Mouse (Mus musculus) hindbrain, postnatal 0 days (tissue): Measurements from ENCODE around the gene Mtf1. TPM values are rescaled to one million over a fixed set of nuclear protein-coding genes. Genes with fewer than 3 reads are reported as not detected.

Source experiments
- ATAC-seq: fragments of 200-750 bp; cut with Nextera tagmentation; 2 replicates; pipeline ENCODE4 v1.8.0; 2017; ENCODE audit warnings: mild to moderate bottlenecking, moderate TSS enrichment, moderate library complexity
- DNase-seq: peaks from one replicate; pipeline ENCODE4 v3.0.0-alpha.2; 2015; ENCODE audit warnings: low spot score
- H3K27ac ChIP-seq: fragments of 300-500 bp; sonication (generic); 2 replicates; pipeline ENCODE4 v1.5.1; 2014; ENCODE audit warnings: mild to moderate bottlenecking
- H3K27me3 ChIP-seq: fragments of 300-500 bp; sonication (generic); 2 replicates; pipeline ENCODE4 v1.6.1; 2014; ENCODE audit warnings: low read length, mixed read lengths; ENCODE audit not compliant: insufficient read depth
- H3K36me3 ChIP-seq: fragments of 300-500 bp; sonication (generic); 2 replicates; pipeline ENCODE4 v1.6.1; 2014; ENCODE audit warnings: low read length, mixed read lengths; ENCODE audit not compliant: insufficient read depth
- H3K4me1 ChIP-seq: fragments of 300-500 bp; sonication (generic); 2 replicates; pipeline ENCODE4 v1.6.1; 2014; ENCODE audit warnings: antibody characterized with exemption, low read length, mixed read lengths; ENCODE audit not compliant: insufficient read depth
- H3K4me2 ChIP-seq: fragments of 300-500 bp; sonication (generic); 2 replicates; pipeline ENCODE4 v1.6.1; 2014; ENCODE audit warnings: low read depth, mild to moderate bottlenecking, low read length, moderate library complexity, mixed read lengths
- H3K4me3 ChIP-seq: fragments of 300-500 bp; sonication (generic); 2 replicates; pipeline ENCODE4 v1.5.1; 2014; ENCODE audit warnings: low read length
- H3K9ac ChIP-seq: fragments of 300-500 bp; sonication (generic); replicated peaks from 2 replicates; pipeline ENCODE4 v1.6.1; 2014; ENCODE audit warnings: mild to moderate bottlenecking, low read length, moderate library complexity, mixed read lengths
- H3K9me3 ChIP-seq: fragments of 300-500 bp; sonication (generic); 2 replicates; pipeline ENCODE4 v1.6.1; 2016; ENCODE audit warnings: low read length, mixed read lengths
- CTCF ChIP-seq: IDR thresholded peaks from 2 replicates; pipeline ENCODE4 v1.5.1; 2016; ENCODE audit warnings: antibody characterized with exemption, control low read depth, low read depth
- WGBS: fragments of 180-500 bp; shearing (Covaris S2); extraction: QIAGEN DNeasy Blood & Tissue Kit; methylation state at CpG from one replicate; pipeline ENCODE4 v1.1.7; 2014; 5-methylcytosine and 5-hydroxymethylcytosine counted together
- polyA plus RNA-seq: library from polyadenylated mRNA; unstranded; fragments of >200 nt; fragmentation: Nextera tagmentation; extraction: Ambion mirVana; gene quantifications from 2 replicates; pipeline ENCODE4 v1.2.1, GENCODE M21; 2015
- total RNA-seq: library from RNA; depleted of rRNA; stranded (reverse); fragments of >200 nt; gene quantifications from 2 replicates; pipeline ENCODE4 v1.2.3, GENCODE M21; 2014

Mtf1 gene
- total and polyA plus RNA-seq, 2 experiments from 2014 or later = 7.7 to 24.7 TPM

- Histone ChIP-seq H3K9ac (no peak overlapping the region), H3K27ac (no peak overlapping the region), H3K9me3 (no peaks in the 10 kb centered on the region), H3K27me3 (no peaks in the 10 kb centered on the region), H3K4me1 (no peaks in the 10 kb centered on the region), H3K4me3 (no peak overlapping the region), H3K4me2 (no peak overlapping the region), H3K36me3 (peaks cover 44% of the 10 kb centered on the region)
- peak; percentile 26; the same call in 1 of the 2 replicates for TF ChIP-seq CTCF
- ATAC-seq = no peak
- WGBS = 95% methylated on average over 2 of the region's 2 CpGs
- DNase-seq = no peak
Observed at GRCm38 (mm10) chr4:124796913-124797312, 5.0 kb upstream of the Mtf1 start.

GRCm38 (mm10) chr4:124802309-124803260 is 681 bp downstream of the Mtf1 start:
- peaks cover 27% of the 10 kb centered on the region; the same call in 1 of the 2 replicates for H3K36me3 ChIP-seq
- H3K4me2 ChIP-seq = peak overlapping the region; percentile 81
- WGBS = 2% methylated on average over 51 of the region's 53 CpGs
- H3K9me3 ChIP-seq = no peaks in the 10 kb centered on the region
- H3K27ac ChIP-seq = peak overlapping the region; percentile 92
- H3K4me3 ChIP-seq = peak overlapping the region; percentile 81
- H3K4me1 ChIP-seq = no peaks in the 10 kb centered on the region; the same call in 1 of the 2 replicates
- TF ChIP-seq CTCF = no peak
- no peaks in the 10 kb centered on the region for H3K27me3 ChIP-seq
- ATAC-seq (peak; percentile 98), DNase-seq (peak; percentile 98)
- H3K9ac ChIP-seq = peak overlapping the region; percentile 65

- 74% methylated on average over 6 of the region's 6 CpGs for WGBS
- Histone ChIP-seq H3K27ac (no peak overlapping the region), H3K36me3 (peaks cover 20% of the 10 kb centered on the region; the same call in 1 of the 2 replicates), H3K4me1 (no peaks in the 10 kb centered on the region; the same call in 1 of the 2 replicates), H3K4me2 (peak overlapping the region; percentile 81), H3K9ac (no peak overlapping the region), H3K4me3 (peak overlapping the region; percentile 81), H3K9me3 (no peaks in the 10 kb centered on the region), H3K27me3 (no peaks in the 10 kb centered on the region)
- TF ChIP-seq CTCF = no peak
- ATAC-seq = no peak
- DNase-seq = no peak
Observed at GRCm38 (mm10) chr4:124803406-124803805, 1.5 kb downstream of the Mtf1 start.

- no peak for TF ChIP-seq CTCF
- DNase-seq (no peak), ATAC-seq (no peak)
- H3K27ac ChIP-seq = no peak overlapping the region
- H3K4me2 ChIP-seq = no peak overlapping the region
- peaks cover 18% of the 10 kb centered on the region; the same call in 1 of the 2 replicates for H3K36me3 ChIP-seq
- H3K9me3 ChIP-seq = no peaks in the 10 kb centered on the region
- no peak overlapping the region for H3K9ac ChIP-seq
- no peaks in the 10 kb centered on the region for H3K27me3 ChIP-seq
- 95% methylated on average over 5 of the region's 5 CpGs for WGBS
- 0 out of 2 replicates have a peak, but pooled peaks cover 8% of the 10 kb centered on the region for H3K4me1 ChIP-seq
- no peak overlapping the region for H3K4me3 ChIP-seq
Observed at GRCm38 (mm10) chr4:124808511-124808910, 6.6 kb downstream of the Mtf1 start.

DNA sequence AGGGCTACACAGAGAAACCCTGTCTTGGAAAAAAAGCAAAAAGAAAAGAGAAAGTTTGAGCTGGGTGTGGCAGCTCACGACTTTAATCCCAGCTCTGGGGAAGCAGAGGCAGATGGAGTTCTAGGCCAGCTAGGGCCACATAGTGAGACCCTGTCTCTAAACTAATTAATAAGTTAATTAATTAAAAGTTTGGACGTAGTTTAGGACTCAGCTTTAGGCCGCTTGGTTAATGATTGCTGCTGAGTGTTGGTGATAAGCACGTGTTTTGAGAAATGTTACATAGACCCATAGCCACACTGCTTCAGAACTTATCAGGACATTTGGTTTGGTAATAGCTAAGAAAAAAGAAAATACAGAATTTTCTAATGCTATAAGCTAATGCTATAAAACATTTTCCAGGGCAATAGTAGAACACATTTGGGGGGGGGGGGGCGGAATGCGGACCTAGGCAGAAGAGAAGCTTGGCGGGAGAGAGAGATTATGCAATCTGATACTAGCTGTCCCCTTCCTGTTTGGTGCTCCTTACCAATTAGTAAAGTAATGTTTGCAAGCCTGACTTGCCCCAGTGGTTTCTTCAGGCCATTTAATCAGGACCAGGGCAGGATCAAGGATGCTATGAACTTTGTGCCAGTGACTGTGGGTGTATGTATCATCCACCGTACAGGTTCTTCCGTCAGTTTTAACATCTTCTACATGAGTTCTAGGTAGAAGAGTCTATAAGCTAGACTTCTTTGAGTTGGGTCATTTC is 7.4 kb downstream of the Mtf1 start:
- Histone ChIP-seq H3K4me3 (no peak overlapping the region), H3K4me1 (0 out of 2 replicates have a peak, but pooled peaks cover 8% of the 10 kb centered on the region), H3K27ac (no peak overlapping the region), H3K9ac (no peak overlapping the region), H3K36me3 (peaks cover 18% of the 10 kb centered on the region; the same call in 1 of the 2 replicates), H3K4me2 (no peak overlapping the region), H3K9me3 (no peaks in the 10 kb centered on the region), H3K27me3 (no peaks in the 10 kb centered on the region)
- ATAC-seq (no peak), DNase-seq (no peak)
- TF ChIP-seq CTCF = no peak
- WGBS = 90% methylated on average over 9 of the region's 9 CpGs

DNA sequence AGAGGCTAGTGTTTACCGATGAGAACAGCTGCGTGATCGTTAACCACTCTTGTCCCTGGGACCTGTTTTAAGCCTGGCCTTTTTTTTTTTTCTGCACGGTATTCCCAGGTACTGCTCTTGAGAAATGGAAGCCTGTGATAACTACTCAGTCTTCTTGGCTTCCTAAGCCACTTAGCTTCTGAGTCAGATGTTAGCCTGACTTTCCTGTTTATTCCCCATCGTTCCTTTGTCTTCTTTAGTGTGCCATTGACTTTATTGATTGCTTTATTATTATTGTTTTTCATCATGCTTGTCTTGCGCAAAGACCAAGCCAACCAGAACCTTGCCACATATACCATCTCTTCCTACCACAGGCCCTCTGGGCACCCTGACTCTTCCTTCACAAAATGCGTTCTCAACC is 8.2 kb downstream of the Mtf1 start:
- no peak for DNase-seq
- no peak overlapping the region for H3K27ac ChIP-seq
- WGBS = 89% methylated on average over 7 of the region's 7 CpGs
- no peak for ATAC-seq
- no peaks in the 10 kb centered on the region for H3K9me3 ChIP-seq
- H3K4me2 ChIP-seq = no peak overlapping the region
- no peaks in the 10 kb centered on the region for H3K27me3 ChIP-seq
- H3K4me1 ChIP-seq = 0 out of 2 replicates have a peak, but pooled peaks cover 8% of the 10 kb centered on the region
- no peak overlapping the region for H3K4me3 ChIP-seq
- H3K9ac ChIP-seq = no peak overlapping the region
- H3K36me3 ChIP-seq = peaks cover 18% of the 10 kb centered on the region; the same call in 1 of the 2 replicates
- no peak for TF ChIP-seq CTCF
